Mouse (Mus musculus): ENCODE data around the gene Nhej1. TPM values are rescaled to one million over a fixed set of nuclear protein-coding genes. Genes with fewer than 3 reads are reported as not detected.

The Nhej1 gene
- polyA plus RNA-seq, 1 experiment from 2014 or later: 12.9 TPM

DNA sequence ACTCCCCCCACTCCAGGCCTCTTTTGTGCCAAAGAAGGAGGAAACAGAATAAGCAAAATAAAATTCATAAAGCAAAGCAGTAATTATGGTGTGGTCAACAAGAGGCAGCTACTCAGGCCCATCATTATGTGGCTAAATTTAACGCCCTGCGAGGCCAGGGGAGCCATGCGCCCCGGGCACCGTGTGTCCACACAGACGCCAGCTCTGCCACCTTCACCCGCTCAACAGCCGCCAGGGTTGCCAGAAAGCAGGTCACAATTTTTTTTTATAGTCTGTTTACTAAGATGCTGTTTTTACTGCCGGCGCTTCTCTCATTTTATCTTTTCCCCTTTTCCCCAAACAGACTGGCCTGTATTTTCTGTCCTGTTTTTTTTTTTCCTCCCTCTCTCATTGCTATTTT lies 93.0 kb downstream of the Nhej1 start:
- H3K27ac ChIP-seq (ENCODE audit: low read depth, low read length): no peak overlapping the region
- no peaks in the 10 kb centered on the region for H3K27me3 ChIP-seq (ENCODE audit: control insufficient read depth, insufficient read depth, low read length)
- no peak overlapping the region for H3K9ac ChIP-seq (ENCODE audit: low read length)
- H3K4me3 ChIP-seq (ENCODE audit: low read depth, low read length): no peak overlapping the region
- H3K4me1 ChIP-seq (ENCODE audit: control insufficient read depth, insufficient read depth, low read length): no peaks in the 10 kb centered on the region
- no peak for DNase-seq (ENCODE audit: low spot score, missing footprints)
- H3K4me2 ChIP-seq: no peak overlapping the region
- ATAC-seq (ENCODE audit: low FRiP score): no peak
- no peaks in the 10 kb centered on the region for H3K9me3 ChIP-seq (ENCODE audit: control insufficient read depth, low read length)
- no peaks in the 10 kb centered on the region for H3K36me3 ChIP-seq (ENCODE audit: control insufficient read depth, insufficient read depth, low read length)
- WGBS: 95% methylated on average over 10 of the region's 10 CpGs

DNA sequence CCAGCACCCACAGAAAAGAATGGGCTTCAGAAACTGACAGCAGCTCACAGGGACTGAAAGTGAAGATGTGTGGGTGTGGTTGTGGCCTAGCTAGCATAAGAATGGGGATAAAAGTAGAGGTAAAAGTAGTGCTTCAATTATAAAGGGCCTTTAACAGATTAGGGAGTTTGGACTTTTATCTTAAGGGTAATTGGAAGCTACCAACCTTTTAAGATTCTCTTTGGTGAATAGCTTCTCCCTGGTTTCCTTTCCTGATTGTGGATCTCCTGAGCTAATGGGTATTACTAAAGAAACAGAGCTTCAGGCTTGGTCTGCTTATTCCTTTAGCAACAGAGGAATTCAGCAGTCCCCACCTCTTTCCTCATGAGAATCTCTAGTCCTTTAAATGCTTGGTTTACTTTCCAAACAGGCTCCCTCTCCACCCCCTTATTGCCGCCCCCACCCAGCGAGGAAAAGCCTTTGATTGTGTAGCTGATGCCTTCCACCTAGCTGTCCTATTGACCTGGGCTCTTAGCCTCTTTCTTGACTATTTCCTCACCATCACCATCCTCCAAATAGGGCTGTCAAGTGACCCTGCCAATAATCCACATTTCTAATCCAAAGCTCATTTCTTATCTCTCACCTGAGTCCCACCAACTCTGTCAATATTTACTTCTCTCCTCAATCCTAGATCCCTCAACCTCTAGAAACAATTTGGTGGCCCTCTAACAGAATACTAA lies 97.8 kb downstream of the Nhej1 start:
- H3K4me1 ChIP-seq (ENCODE audit: control insufficient read depth, insufficient read depth, low read length): peaks cover 2% of the 10 kb centered on the region; the same call in 1 of the 2 replicates
- H3K4me3 ChIP-seq (ENCODE audit: low read depth, low read length): no peak overlapping the region
- no peaks in the 10 kb centered on the region for H3K36me3 ChIP-seq (ENCODE audit: control insufficient read depth, insufficient read depth, low read length)
- 60% methylated on average over 2 of the region's 2 CpGs for WGBS
- no peak overlapping the region for H3K9ac ChIP-seq (ENCODE audit: low read length)
- no peak for DNase-seq (ENCODE audit: low spot score, missing footprints)
- no peak overlapping the region for H3K4me2 ChIP-seq
- H3K27ac ChIP-seq (ENCODE audit: low read depth, low read length): no peak overlapping the region
- no peaks in the 10 kb centered on the region for H3K27me3 ChIP-seq (ENCODE audit: control insufficient read depth, insufficient read depth, low read length)
- ATAC-seq (ENCODE audit: low FRiP score): no peak
- no peaks in the 10 kb centered on the region for H3K9me3 ChIP-seq (ENCODE audit: control insufficient read depth, low read length)

DNA sequence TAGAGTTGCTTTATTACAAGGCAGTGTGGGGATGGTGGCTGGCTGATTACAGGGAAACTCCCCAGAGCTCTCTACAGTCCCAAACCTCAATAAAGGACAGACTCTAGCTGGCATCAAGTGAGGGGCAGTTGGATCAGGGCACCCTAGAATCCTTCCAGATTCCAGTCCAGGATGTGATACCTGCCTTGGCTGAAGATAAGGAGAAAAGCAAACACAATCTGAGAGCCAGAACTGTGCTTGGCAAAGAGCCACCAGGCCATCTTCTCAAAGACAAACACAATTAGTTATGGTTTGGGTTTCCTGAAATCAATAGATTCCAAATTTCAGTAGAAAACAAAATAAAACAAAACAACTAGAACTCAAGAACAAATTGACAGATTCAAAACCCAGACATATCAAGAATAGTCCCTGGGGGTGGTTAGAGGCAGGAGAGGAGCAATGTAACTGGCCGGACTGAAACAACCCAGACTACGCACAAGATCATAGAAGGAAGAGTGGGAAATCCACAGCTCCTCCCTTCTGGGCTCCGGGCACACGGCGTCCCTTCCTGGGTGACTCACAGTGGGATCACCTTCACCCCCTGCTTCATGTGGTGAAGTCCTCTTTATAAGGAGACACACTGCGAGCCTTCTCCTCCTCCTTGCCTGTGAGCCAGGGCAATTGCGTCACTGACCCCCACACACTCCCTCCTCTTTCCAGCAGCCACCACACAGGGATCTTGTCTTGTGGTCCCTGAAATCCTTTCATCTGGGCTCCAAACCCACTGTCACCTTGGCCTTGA lies 100.4 kb downstream of the Nhej1 start:
- no peak for ATAC-seq (ENCODE audit: low FRiP score)
- Histone ChIP-seq H3K27me3 (ENCODE audit: control insufficient read depth, insufficient read depth, low read length) (no peaks in the 10 kb centered on the region), H3K4me1 (ENCODE audit: control insufficient read depth, insufficient read depth, low read length) (peaks cover 6% of the 10 kb centered on the region; the same call in 1 of the 2 replicates), H3K4me3 (ENCODE audit: low read depth, low read length) (no peak overlapping the region), H3K4me2 (no peak overlapping the region), H3K27ac (ENCODE audit: low read depth, low read length) (no peak overlapping the region), H3K36me3 (ENCODE audit: control insufficient read depth, insufficient read depth, low read length) (no peaks in the 10 kb centered on the region), H3K9ac (ENCODE audit: low read length) (no peak overlapping the region), H3K9me3 (ENCODE audit: control insufficient read depth, low read length) (no peaks in the 10 kb centered on the region)
- 81% methylated on average over 7 of the region's 7 CpGs for WGBS
- DNase-seq (ENCODE audit: low spot score, missing footprints): no peak

DNA sequence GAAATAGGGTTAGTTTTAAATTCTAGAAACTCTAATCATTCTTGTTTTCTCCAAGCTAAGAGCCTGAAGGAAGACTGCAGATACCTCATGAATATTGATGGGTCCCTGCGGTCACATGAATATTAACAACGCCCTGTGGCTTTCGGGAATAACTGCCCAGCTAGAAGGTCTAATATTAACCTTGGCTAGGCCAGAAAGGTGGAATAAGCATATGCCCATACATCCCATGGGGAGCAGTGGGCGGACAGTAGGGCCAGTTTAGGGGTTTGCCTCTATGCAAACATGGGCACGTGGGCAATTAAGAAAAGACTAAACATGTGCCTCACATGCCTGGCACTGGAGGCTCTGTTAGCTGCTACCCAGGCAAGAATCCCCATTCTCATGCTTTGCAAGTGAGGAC lies 102.8 kb downstream of the Nhej1 start:
- ATAC-seq (ENCODE audit: low FRiP score) (no peak), DNase-seq (ENCODE audit: low spot score, missing footprints) (no peak)
- Histone ChIP-seq H3K9me3 (ENCODE audit: control insufficient read depth, low read length) (no peaks in the 10 kb centered on the region), H3K36me3 (ENCODE audit: control insufficient read depth, insufficient read depth, low read length) (no peaks in the 10 kb centered on the region), H3K27ac (ENCODE audit: low read depth, low read length) (no peak overlapping the region), H3K27me3 (ENCODE audit: control insufficient read depth, insufficient read depth, low read length) (no peaks in the 10 kb centered on the region), H3K9ac (ENCODE audit: low read length) (no peak overlapping the region), H3K4me2 (no peak overlapping the region), H3K4me3 (ENCODE audit: low read depth, low read length) (no peak overlapping the region), H3K4me1 (ENCODE audit: control insufficient read depth, insufficient read depth, low read length) (peaks cover 6% of the 10 kb centered on the region; the same call in 1 of the 2 replicates)
- 43% methylated on average over 5 of the region's 5 CpGs for WGBS

DNA sequence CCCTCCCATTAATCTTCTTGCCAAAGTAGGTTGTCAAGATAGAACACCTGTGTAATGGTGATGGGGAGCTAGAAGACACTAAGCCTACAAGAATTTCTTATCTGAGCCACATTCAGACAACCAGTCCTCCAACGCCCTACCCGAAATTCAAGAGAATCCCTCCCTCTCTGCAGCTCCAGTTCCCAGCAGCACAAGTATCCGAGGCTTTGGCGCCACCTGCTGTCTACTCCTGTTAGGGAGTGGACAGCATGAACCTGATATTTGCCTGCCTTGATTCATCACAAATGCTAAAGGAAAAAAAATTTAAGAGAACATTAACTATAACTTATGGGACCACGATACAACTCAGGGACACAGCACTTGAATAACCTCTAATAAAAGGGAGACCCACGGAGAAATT lies 108.2 kb downstream of the Nhej1 start:
- Histone ChIP-seq H3K27me3 (ENCODE audit: control insufficient read depth, insufficient read depth, low read length) (no peaks in the 10 kb centered on the region), H3K9ac (ENCODE audit: low read length) (no peak overlapping the region), H3K4me2 (no peak overlapping the region), H3K9me3 (ENCODE audit: control insufficient read depth, low read length) (no peaks in the 10 kb centered on the region), H3K27ac (ENCODE audit: low read depth, low read length) (no peak overlapping the region), H3K4me3 (ENCODE audit: low read depth, low read length) (no peak overlapping the region), H3K36me3 (ENCODE audit: control insufficient read depth, insufficient read depth, low read length) (no peaks in the 10 kb centered on the region), H3K4me1 (ENCODE audit: control insufficient read depth, insufficient read depth, low read length) (peaks cover under 1% of the 10 kb centered on the region; the same call in 1 of the 2 replicates)
- DNase-seq (ENCODE audit: low spot score, missing footprints) (peak; percentile 96), ATAC-seq (ENCODE audit: low FRiP score) (peak; percentile 63; the same call in 1 of the 2 replicates)
- 8% methylated on average over 6 of the region's 6 CpGs for WGBS

DNA sequence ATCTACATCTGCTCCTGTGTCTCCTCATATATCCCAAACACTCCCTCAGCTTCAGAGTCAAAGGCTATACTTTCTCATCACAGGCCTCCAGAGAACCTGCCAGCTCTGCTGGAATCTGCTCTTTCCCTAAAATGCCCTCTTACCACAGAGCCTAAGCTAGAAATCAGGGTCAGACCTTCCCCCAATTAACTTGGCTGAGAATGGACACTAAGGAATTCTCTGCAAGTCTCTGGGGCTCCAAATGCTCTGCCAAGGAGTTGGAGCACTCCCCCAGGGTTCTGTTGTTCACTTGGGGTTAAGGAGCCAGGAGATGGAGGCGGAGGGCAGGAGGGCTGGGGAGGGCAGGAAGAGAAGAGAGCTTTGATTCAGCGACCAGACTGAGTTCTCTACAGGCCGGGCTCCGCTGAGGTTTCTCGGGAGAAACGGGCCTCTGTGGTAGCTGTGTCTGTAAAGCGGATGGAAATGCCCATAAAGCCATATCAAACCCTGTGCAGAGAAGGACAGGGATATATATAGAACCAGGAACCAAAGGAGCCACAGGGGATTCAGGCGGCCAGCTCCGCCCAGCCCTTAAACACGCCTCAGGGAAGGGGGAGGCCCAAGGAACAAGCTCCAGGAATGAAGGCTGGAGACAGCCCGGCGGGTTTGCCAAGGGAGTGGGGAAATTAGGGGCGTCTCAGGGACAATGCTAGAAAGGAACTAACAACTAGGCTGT lies 109.3 kb downstream of the Nhej1 start:
- ATAC-seq (ENCODE audit: low FRiP score): no peak
- Histone ChIP-seq H3K9me3 (ENCODE audit: control insufficient read depth, low read length) (no peaks in the 10 kb centered on the region), H3K4me1 (ENCODE audit: control insufficient read depth, insufficient read depth, low read length) (no peaks in the 10 kb centered on the region), H3K36me3 (ENCODE audit: control insufficient read depth, insufficient read depth, low read length) (no peaks in the 10 kb centered on the region), H3K4me2 (no peak overlapping the region), H3K27ac (ENCODE audit: low read depth, low read length) (no peak overlapping the region), H3K4me3 (ENCODE audit: low read depth, low read length) (no peak overlapping the region), H3K27me3 (ENCODE audit: control insufficient read depth, insufficient read depth, low read length) (no peaks in the 10 kb centered on the region), H3K9ac (ENCODE audit: low read length) (no peak overlapping the region)
- DNase-seq (ENCODE audit: low spot score, missing footprints): no peak
- 37% methylated on average over 13 of the region's 13 CpGs for WGBS

DNA sequence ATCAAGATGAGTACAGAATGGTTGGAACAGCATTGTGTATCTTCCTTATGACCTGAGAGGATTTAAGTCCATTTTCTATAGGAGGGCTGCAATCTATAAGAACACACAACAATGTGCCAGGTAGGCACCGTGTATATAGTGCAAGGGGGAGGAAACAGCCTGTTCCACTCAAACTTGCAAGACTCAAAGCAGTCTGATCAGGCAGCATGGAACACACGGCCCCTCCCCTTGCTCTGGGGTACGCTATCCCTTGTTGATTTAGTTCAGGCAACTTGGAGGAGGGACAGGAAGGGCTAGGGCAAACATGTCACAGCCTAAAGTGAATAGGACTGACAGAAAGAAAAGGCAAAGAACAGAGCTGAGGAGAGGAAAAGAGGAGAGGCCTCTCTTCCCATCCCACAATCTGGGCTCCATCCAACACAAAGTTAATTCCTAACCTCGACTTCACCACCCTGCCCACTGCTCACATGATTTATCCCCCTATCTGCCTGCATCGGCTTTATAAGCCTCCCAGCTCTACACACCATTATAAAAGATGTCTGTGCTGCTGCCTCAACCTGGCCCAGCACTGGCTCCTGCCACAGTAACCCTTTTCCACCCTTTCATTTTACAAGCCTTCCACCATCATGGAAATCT lies 110.7 kb downstream of the Nhej1 start:
- DNase-seq (ENCODE audit: low spot score, missing footprints): no peak
- H3K4me1 ChIP-seq (ENCODE audit: control insufficient read depth, insufficient read depth, low read length): no peaks in the 10 kb centered on the region
- no peak overlapping the region for H3K9ac ChIP-seq (ENCODE audit: low read length)
- H3K27ac ChIP-seq (ENCODE audit: low read depth, low read length): no peak overlapping the region
- no peak overlapping the region for H3K4me3 ChIP-seq (ENCODE audit: low read depth, low read length)
- H3K36me3 ChIP-seq (ENCODE audit: control insufficient read depth, insufficient read depth, low read length): no peaks in the 10 kb centered on the region
- ATAC-seq (ENCODE audit: low FRiP score): no peak
- no peaks in the 10 kb centered on the region for H3K9me3 ChIP-seq (ENCODE audit: control insufficient read depth, low read length)
- H3K27me3 ChIP-seq (ENCODE audit: control insufficient read depth, insufficient read depth, low read length): no peaks in the 10 kb centered on the region
- H3K4me2 ChIP-seq: no peak overlapping the region
- WGBS: 62% methylated on average over 5 of the region's 5 CpGs

DNA sequence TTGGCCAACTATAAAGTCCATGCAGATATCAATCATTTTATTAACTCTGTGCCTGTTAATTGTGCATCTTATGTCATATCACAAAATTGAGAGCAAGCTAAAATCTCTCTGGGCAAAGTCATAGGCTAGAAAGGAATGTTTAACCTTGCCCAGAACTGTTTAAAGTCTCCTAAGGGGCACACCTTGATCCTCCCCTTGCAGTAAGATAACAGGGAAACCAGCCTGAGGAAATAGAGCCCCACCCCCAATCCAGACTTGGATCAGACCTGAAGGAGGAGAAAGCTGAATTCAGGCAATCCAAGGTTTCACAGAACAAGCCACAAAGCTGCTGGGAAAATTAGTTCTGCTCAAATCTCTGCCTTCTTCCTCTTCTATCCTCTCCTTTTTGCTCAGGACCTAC lies 114.2 kb downstream of the Nhej1 start:
- Histone ChIP-seq H3K9ac (ENCODE audit: low read length) (no peak overlapping the region), H3K27me3 (ENCODE audit: control insufficient read depth, insufficient read depth, low read length) (no peaks in the 10 kb centered on the region), H3K9me3 (ENCODE audit: control insufficient read depth, low read length) (no peaks in the 10 kb centered on the region), H3K36me3 (ENCODE audit: control insufficient read depth, insufficient read depth, low read length) (no peaks in the 10 kb centered on the region), H3K4me1 (ENCODE audit: control insufficient read depth, insufficient read depth, low read length) (no peaks in the 10 kb centered on the region), H3K27ac (ENCODE audit: low read depth, low read length) (no peak overlapping the region), H3K4me3 (ENCODE audit: low read depth, low read length) (no peak overlapping the region), H3K4me2 (no peak overlapping the region)
- DNase-seq (ENCODE audit: low spot score, missing footprints) (no peak), ATAC-seq (ENCODE audit: low FRiP score) (no peak)
